Mouse (Mus musculus): ENCODE results near the gene Rasl12.

- TF ChIP-seq TCF3 (IDR thresholded peaks at IDR 0.05; ENCODE audit: insufficient read length, low read depth) = no peak
- TF ChIP-seq CEBPB (IDR thresholded peaks at IDR 0.05; ENCODE audit: insufficient read depth, poor library complexity, severe bottlenecking) = no peak
- no peak for TF ChIP-seq POLR2A (IDR thresholded peaks at IDR 0.05; ENCODE audit: insufficient read length, low read depth)
- TF ChIP-seq POLR2AphosphoS2 (IDR thresholded peaks at IDR 0.05; ENCODE audit: insufficient read length, low read depth) = no peak
- TF ChIP-seq MAX (IDR thresholded peaks at IDR 0.05; ENCODE audit: low read depth) = no peak
Observed at GRCm38 (mm10) chr9:65407327-65407726, 9.0 kb downstream of the Rasl12 start.
